In genomic region chr15:83030884-83031283, GRCm38 (mm10) we compare ENCODE assay signal across 13 mouse cellular contexts. TPM values are rescaled to one million over a fixed set of nuclear protein-coding genes. Genes with fewer than 3 reads are reported as not detected.
DNase-seq lines count a peak whose midpoint lies in the region; ATAC-seq and TF ChIP-seq lines count a peak whose summit lies in the region.
"Had no signal": no experiment of that assay in that cellular context is flagged by ENCODE, and none has a peak within 500 bp of the region (broad histone marks: within the 10 kb centered on the region; RNA-seq: fewer than 3 reads in every experiment).

No protein-coding gene starts in this region.

- TF ChIP-seq POLR2A in lung, adult 2 months (IDR thresholded peaks at IDR 0.05; ENCODE audit: borderline replicate concordance, extremely low read depth, low read depth, low read length): no peak

- H3K27ac ChIP-seq in forebrain, embryonic 10.5 days: peak overlapping the region; percentile 77; the same call in 1 of the 2 replicates
- H3K27ac ChIP-seq in forebrain, embryonic 15.5 days (replicated peaks): no peak overlapping the region
- H3K27ac ChIP-seq in lung, embryonic 14.5 days (ENCODE audit: low read depth): no peak overlapping the region
- H3K27ac ChIP-seq in embryonic facial prominence, embryonic 13.5 days: 0 out of 2 replicates have a peak overlapping the region, but pooled peaks have one; percentile 66
- H3K27ac ChIP-seq: limb, embryonic 15.5 days had no signal

- 55% methylated on average over 4 of the region's 4 CpGs for WGBS in forebrain, embryonic 10.5 days
- 58% methylated on average over 4 of the region's 4 CpGs for WGBS in forebrain, embryonic 15.5 days
- 54% methylated on average over 4 of the region's 4 CpGs for WGBS in lung, embryonic 14.5 days
- WGBS in lung, adult 2 months: 52% methylated on average over 4 of the region's 4 CpGs
- 39% methylated on average over 4 of the region's 4 CpGs for WGBS in embryonic facial prominence, embryonic 13.5 days

- peaks cover 82% of the 10 kb centered on the region for H3K27me3 ChIP-seq in forebrain, embryonic 10.5 days (ENCODE audit: poor library complexity, severe bottlenecking)
- no peaks in the 10 kb centered on the region for H3K27me3 ChIP-seq in forebrain, embryonic 15.5 days
- H3K27me3 ChIP-seq in lung, embryonic 14.5 days (ENCODE audit: insufficient read depth, low read length): peaks cover 12% of the 10 kb centered on the region; the same call in 1 of the 2 replicates
- H3K27me3 ChIP-seq in embryonic facial prominence, embryonic 13.5 days: peaks cover 20% of the 10 kb centered on the region

- no peak overlapping the region for H3K4me2 ChIP-seq in forebrain, embryonic 15.5 days (replicated peaks)
- H3K4me2 ChIP-seq in lung, embryonic 14.5 days: no peak overlapping the region
- no peak overlapping the region for H3K4me2 ChIP-seq in embryonic facial prominence, embryonic 13.5 days
- H3K4me2 ChIP-seq: heart, embryonic 11.5 days; intestine, embryonic 15.5 days; limb, embryonic 15.5 days had no signal

- ATAC-seq in forebrain, embryonic 15.5 days (replicated peaks): no peak
- ATAC-seq in lung, embryonic 14.5 days (ENCODE audit: insufficient read depth): no peak
- ATAC-seq in embryonic facial prominence, embryonic 13.5 days (ENCODE audit: insufficient number of reproducible peaks, insufficient read depth, low FRiP score, low TSS enrichment, low read depth): no peak
- ATAC-seq: forebrain, embryonic 16.5 days; intestine, embryonic 15.5 days had no signal

- no peak for TF ChIP-seq CTCF in lung, embryonic 14.5 days (IDR thresholded peaks at IDR 0.05; ENCODE audit: low read depth)
- no peak for TF ChIP-seq CTCF in lung, adult 2 months (IDR thresholded peaks at IDR 0.05; ENCODE audit: insufficient read depth, low read length)

- no peak overlapping the region for H3K4me3 ChIP-seq in forebrain, embryonic 10.5 days
- H3K4me3 ChIP-seq in forebrain, embryonic 15.5 days: no peak overlapping the region
- H3K4me3 ChIP-seq in lung, embryonic 14.5 days (ENCODE audit: low read depth, low read length): no peak overlapping the region
- no peak overlapping the region for H3K4me3 ChIP-seq in lung, adult 2 months (replicated peaks; ENCODE audit: extremely low read depth, low read depth, low read length)
- H3K4me3 ChIP-seq in embryonic facial prominence, embryonic 13.5 days: no peak overlapping the region
- H3K4me3 ChIP-seq: intestine, embryonic 15.5 days; limb, embryonic 15.5 days had no signal

- no peak overlapping the region for H3K9ac ChIP-seq in forebrain, embryonic 15.5 days (replicated peaks)
- H3K9ac ChIP-seq in lung, embryonic 14.5 days: no peak overlapping the region
- H3K9ac ChIP-seq in embryonic facial prominence, embryonic 13.5 days: no peak overlapping the region
- H3K9ac ChIP-seq: intestine, embryonic 15.5 days; limb, embryonic 15.5 days had no signal

- H3K9me3 ChIP-seq in forebrain, embryonic 10.5 days: no peaks in the 10 kb centered on the region
- no peaks in the 10 kb centered on the region for H3K9me3 ChIP-seq in forebrain, embryonic 15.5 days
- no peaks in the 10 kb centered on the region for H3K9me3 ChIP-seq in lung, embryonic 14.5 days (ENCODE audit: low read depth, low read length)
- H3K9me3 ChIP-seq in embryonic facial prominence, embryonic 13.5 days: no peaks in the 10 kb centered on the region
- H3K9me3 ChIP-seq: intestine, embryonic 15.5 days; limb, embryonic 15.5 days had no signal

- H3K4me1 ChIP-seq in forebrain, embryonic 10.5 days: peaks cover 65% of the 10 kb centered on the region
- peaks cover 50% of the 10 kb centered on the region for H3K4me1 ChIP-seq in forebrain, embryonic 15.5 days
- peaks cover 29% of the 10 kb centered on the region for H3K4me1 ChIP-seq in lung, embryonic 14.5 days (ENCODE audit: insufficient read depth)
- H3K4me1 ChIP-seq in lung, adult 2 months (ENCODE audit: control insufficient read depth, insufficient read depth, low read length): no peaks in the 10 kb centered on the region
- H3K4me1 ChIP-seq in embryonic facial prominence, embryonic 13.5 days: peaks cover 54% of the 10 kb centered on the region

- H3K36me3 ChIP-seq in forebrain, embryonic 10.5 days (replicated peaks): no peaks in the 10 kb centered on the region
- no peaks in the 10 kb centered on the region for H3K36me3 ChIP-seq in forebrain, embryonic 15.5 days
- no peaks in the 10 kb centered on the region for H3K36me3 ChIP-seq in lung, embryonic 14.5 days (ENCODE audit: insufficient read depth)
- H3K36me3 ChIP-seq in embryonic facial prominence, embryonic 13.5 days: no peaks in the 10 kb centered on the region
- H3K36me3 ChIP-seq: intestine, embryonic 15.5 days; limb, embryonic 15.5 days had no signal

- DNase-seq in forebrain, embryonic 10.5 days (ENCODE audit: extremely low spot score, low spot score): no peak
- DNase-seq in lung, embryonic 14.5 days: peak; percentile 53
- no peak for DNase-seq in lung, adult 2 months
- peak; percentile 39 for DNase-seq in naive thymus-derived CD4-positive, alpha-beta T cell, adult 2 months (ENCODE audit: low read depth)
- no peak for DNase-seq in layer of hippocampus, postnatal 10 days (ENCODE audit: low spot score in 2 of 2)
- no peak for DNase-seq in spleen, postnatal 4 days (ENCODE audit: low spot score in 2 of 2)
- DNase-seq: layer of hippocampus, adult 9-11 months had no signal

RNA-seq across cellular contexts. Expression of gene Nfam1, which starts 2.2 kb away (rescaled TPM):
- polyA plus RNA-seq in forebrain, embryonic 10.5 days (2016; fragmentation: Nextera tagmentation; extraction: Ambion mirVana): 1.6 and 2.3 TPM in 2 replicates
- 1.6 and 1.8 TPM in 2 replicates for polyA plus RNA-seq in forebrain, embryonic 15.5 days (2015; fragmentation: Nextera tagmentation; extraction: Ambion mirVana)
- polyA plus RNA-seq in lung, embryonic 14.5 days (2014; fragmentation: Nextera tagmentation; extraction: Ambion mirVana): 3.6 and 3.9 TPM in 2 replicates
- 13.7 and 19.3 TPM in 2 replicates for polyA plus RNA-seq in lung, adult 2 months (2012; rRNA removed)
- 3.6 and 3.7 TPM in 2 replicates for polyA plus RNA-seq in embryonic facial prominence, embryonic 13.5 days (2015; fragmentation: Nextera tagmentation; extraction: Ambion mirVana)
- total RNA-seq in layer of hippocampus, postnatal 10 days (2021): 1 to 10 TPM; 1.6 to 2.4 TPM

RNA-seq across cellular contexts. Expression of gene Tcf20, which starts 43.2 kb away (rescaled TPM):
- polyA plus RNA-seq in forebrain, embryonic 10.5 days (2016; fragmentation: Nextera tagmentation; extraction: Ambion mirVana): 6.5 and 7.1 TPM in 2 replicates
- 18.2 and 18.7 TPM in 2 replicates for polyA plus RNA-seq in forebrain, embryonic 15.5 days (2015; fragmentation: Nextera tagmentation; extraction: Ambion mirVana)
- 9.9 and 10.9 TPM in 2 replicates for polyA plus RNA-seq in lung, embryonic 14.5 days (2014; fragmentation: Nextera tagmentation; extraction: Ambion mirVana)
- 12.6 and 16.8 TPM in 2 replicates for polyA plus RNA-seq in lung, adult 2 months (2012; rRNA removed)
- polyA plus RNA-seq in embryonic facial prominence, embryonic 13.5 days (2015; fragmentation: Nextera tagmentation; extraction: Ambion mirVana): 15.2 and 15.8 TPM in 2 replicates
- total RNA-seq in layer of hippocampus, postnatal 10 days (2021): 100 to 1,000 TPM; 139 to 153 TPM

RNA-seq across cellular contexts. Expression of gene Serhl, which starts 58.4 kb away (rescaled TPM):
- 49.7 and 51.8 TPM in 2 replicates for polyA plus RNA-seq in forebrain, embryonic 10.5 days (2016; fragmentation: Nextera tagmentation; extraction: Ambion mirVana)
- 31.3 and 35.9 TPM in 2 replicates for polyA plus RNA-seq in forebrain, embryonic 15.5 days (2015; fragmentation: Nextera tagmentation; extraction: Ambion mirVana)
- 60.6 and 68.1 TPM in 2 replicates for polyA plus RNA-seq in lung, embryonic 14.5 days (2014; fragmentation: Nextera tagmentation; extraction: Ambion mirVana)
- polyA plus RNA-seq in lung, adult 2 months (2012; rRNA removed): 38.6 and 43.5 TPM in 2 replicates
- 60.9 and 68.9 TPM in 2 replicates for polyA plus RNA-seq in embryonic facial prominence, embryonic 13.5 days (2015; fragmentation: Nextera tagmentation; extraction: Ambion mirVana)
- total RNA-seq in layer of hippocampus, postnatal 10 days (2021): 10 to 100 TPM; 11.6 to 12.0 TPM

Comparison
In these comparisons a context has a peak if more than half of its experiments do, and no peak if none do; other contexts are left out.
1. DNase-seq: peak in lung, embryonic 14.5 days (single experiment) and naive thymus-derived CD4-positive, alpha-beta T cell, adult 2 months (single experiment); none in forebrain, embryonic 10.5 days (single experiment), lung, adult 2 months (single experiment), layer of hippocampus, postnatal 10 days (0 of 2) and spleen, postnatal 4 days (0 of 2).
2. H3K27ac ChIP-seq: peak in forebrain, embryonic 10.5 days (single experiment) and embryonic facial prominence, embryonic 13.5 days (single experiment); none in forebrain, embryonic 15.5 days (single experiment) and lung, embryonic 14.5 days (single experiment).